Mouse (Mus musculus) urinary bladder, adult 18-20 months (tissue): Measurements from ENCODE around the gene Olfr1373.
"Not testable (repeated sequence)": the region's sequence is repeated elsewhere in the genome, so short reads cannot be mapped to it uniquely, and the experiment has no call there.

ENCODE experiments used
- DNase-seq, 2 experiments: peaks; one replicate each; pipeline ENCODE4 v3.0.0; 2022; ENCODE audit warnings: low spot score in 2 of 2, mixed read lengths in 2 of 2

The Olfr1373 gene

DNA sequence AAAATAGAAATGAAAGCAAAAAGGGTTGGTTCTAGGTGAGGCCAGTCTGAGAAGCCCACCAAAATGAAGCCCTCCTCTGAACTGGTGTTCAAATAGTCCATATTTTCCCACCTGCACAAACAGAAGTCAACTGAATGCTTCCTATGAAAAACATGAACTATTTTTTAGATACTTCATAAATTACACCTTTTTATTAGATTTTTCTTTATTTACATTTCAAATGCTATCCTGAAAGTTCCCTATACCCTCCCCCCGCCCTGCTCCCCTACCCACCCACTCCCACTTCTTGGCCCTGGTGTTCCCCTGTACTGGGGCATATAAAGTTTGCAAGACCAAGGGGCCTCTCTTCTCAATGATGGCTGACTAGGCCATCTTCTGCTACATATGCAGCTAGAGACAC, at the start of gene Olfr1373:
Gene Olfr1373 (minus strand): TSS at position 101 of the 400 bp plus-strand sequence.
- DNase-seq: not testable (repeated sequence)

DNA sequence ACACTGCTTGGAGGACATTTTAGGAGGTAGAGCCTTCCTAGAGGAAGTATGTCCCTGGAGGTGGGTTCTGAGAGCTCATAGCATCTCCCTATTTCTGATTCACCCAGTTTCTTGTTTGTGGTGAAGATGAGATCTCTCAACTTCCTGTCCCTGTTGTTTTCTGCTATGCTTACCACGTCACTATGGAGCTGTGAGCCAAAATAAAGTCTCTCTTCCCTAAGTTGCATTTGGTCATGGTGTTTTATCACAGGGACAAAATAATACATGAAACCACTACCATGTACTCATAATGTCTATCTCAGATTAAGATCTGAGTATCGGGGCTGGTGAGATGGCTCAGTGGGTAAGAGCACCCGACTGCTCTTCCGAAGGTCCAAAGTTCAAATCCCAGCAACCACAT, 35.3 kb upstream of the Olfr1373 start:
- DNase-seq: not testable (repeated sequence)

DNA sequence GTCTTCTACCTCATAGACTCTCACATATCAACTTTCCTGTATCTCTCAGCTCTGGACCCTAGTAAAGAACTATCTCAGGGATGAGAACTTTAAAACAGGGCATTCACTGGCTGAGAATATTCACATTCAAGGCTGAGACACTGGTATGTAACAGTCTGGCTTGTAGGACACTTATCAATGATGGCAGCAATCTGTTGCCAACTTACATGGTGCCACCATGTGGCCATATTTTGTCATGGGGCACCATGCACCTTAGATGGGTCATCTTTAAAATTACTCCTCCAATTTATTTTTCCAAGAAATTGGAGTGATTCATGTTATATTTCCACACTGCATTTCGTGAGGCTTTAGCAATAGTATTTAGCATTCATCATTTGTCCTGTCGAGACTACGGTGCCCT, 34.6 kb upstream of the Olfr1373 start:
- DNase-seq: not testable (repeated sequence)

- no peak for DNase-seq
These were observed 23.1 kb upstream of the Olfr1373 start for GRCm38 (mm10) chr11:52168461-52168860.

DNA sequence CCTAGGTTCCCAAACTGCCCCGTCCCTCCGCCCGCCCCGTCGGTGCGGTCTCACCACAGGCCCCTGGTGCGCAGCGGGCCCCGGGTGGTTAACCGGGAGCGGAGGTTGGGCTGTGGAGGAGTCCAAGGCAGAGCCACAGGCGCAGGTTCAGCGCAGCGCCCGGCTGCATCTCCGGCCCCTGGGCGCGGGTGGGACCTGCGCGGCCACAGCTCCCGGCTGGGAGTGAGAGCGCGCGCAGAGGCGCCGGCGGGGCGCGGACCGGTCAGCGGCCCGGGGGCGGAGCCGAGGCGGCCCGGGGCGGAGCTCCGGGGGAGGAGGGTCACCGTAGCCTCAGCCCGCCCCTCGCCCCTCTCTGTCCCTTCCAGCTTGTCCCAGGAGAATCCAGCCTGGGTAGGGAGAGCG, 22.6 kb upstream of the Olfr1373 start:
- peak in 1 of 2 experiments; percentile 27 for DNase-seq

GRCm38 (mm10) chr11:52167126-52167525, 21.8 kb upstream of the Olfr1373 start:
- peak in 1 of 2 experiments; percentile 26 for DNase-seq

DNA sequence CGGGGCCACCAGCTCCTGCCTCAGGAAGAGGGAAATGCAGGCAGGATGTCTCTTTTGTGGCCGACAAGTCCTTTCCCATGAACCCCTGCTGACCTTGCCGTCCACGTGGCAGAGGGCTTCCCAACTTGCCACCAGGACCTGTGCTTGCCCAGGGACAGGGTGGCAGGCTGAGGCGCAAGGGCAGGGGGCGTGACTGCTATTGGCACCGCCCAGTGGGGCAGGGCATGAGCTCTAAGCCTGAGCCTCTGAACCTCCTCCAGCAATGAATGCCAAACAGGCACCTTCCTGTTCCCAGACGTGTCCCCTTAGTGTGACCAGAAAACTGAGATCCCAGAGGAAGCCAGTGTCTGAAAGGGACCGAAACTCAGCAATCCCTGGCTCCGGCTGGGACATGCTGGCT, 18.6 kb upstream of the Olfr1373 start:
- no peak for DNase-seq

GRCm38 (mm10) chr11:52143675-52144074, 1.7 kb downstream of the Olfr1373 start:
- peak in 1 of 2 experiments; percentile 30 for DNase-seq

DNA sequence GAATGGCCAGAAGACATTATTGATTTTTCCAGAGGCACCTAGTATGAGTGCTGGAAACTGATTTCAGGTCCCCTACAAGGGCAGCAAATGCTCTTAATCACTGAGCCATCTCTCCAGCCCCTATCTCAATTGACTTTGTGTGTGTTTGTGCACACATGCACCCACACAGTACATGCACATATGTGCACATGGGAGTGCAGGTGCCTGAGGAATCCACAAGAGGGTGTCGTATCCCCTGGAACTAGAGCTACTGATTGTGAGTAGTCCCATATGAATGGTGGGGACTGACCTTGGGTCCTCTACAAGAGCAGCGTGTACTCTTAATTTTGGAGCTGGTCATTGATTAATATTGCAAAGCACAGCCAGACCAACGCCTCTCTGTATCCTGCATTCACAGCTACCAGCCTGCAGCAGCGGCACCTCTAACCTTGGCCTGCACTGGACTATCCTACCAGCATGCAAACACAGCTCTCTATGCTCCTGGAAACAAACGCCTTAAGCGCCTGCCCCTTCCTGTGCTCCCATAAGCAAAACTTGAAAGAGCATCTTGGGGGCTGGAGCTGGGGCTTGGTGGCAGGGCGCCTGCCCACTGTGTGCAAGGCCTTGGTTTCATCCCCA, 14.8 kb downstream of the Olfr1373 start:
- DNase-seq: no peak

- no peak for DNase-seq
These were observed 15.5 kb downstream of the Olfr1373 start for GRCm38 (mm10) chr11:52129621-52130450.

GRCm38 (mm10) chr11:52129171-52129570, 16.2 kb downstream of the Olfr1373 start:
- no peak for DNase-seq

- no peak for DNase-seq
These were observed 16.8 kb downstream of the Olfr1373 start for GRCm38 (mm10) chr11:52128316-52129061.

DNA sequence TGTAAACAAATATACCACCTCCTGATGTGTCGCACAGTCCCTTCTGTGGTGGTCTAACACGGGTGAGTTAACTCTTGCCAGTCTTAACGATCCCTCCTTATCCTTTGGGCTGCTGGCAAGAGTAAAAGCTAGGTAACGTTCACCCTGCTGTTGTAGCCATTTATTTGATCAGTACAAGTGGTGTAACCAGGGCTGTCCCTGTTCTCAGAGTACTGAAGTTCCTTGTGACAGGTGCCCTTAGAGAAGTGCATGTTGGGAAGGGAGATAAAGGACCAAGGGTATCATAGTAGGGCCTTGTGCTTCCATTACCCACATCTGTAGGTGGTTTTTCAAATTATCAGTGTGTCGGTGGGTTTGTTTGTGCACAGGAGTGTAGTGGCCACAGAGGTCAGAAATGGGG, 17.6 kb downstream of the Olfr1373 start:
- DNase-seq: no peak

GRCm38 (mm10) chr11:52127169-52127568, 18.2 kb downstream of the Olfr1373 start:
- DNase-seq: no peak

- DNase-seq: no peak
These were observed 20.9 kb downstream of the Olfr1373 start for GRCm38 (mm10) chr11:52124468-52124867.

GRCm38 (mm10) chr11:52122045-52122444, 23.3 kb downstream of the Olfr1373 start:
- no peak for DNase-seq

GRCm38 (mm10) chr11:52120415-52120814, 24.9 kb downstream of the Olfr1373 start:
- DNase-seq: not testable (repeated sequence)

DNA sequence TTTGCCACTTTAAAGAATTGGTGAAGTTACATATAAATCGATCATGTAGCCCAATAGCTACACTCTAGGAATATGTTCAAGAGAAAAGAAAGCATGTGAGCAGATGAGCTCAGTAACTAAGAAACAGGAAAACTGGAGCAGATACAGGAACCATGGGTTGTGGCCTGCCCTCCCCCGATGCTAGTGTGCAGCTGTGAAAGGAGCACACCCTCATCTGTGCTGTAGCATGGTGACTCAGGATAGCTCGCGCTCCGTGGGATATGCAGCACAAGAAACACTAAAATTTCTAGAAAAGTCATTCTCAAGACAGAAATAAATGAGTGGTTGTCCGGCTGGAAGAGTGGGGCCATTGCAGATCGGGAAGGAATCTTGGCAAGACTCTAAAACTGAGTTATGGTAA, 28.2 kb downstream of the Olfr1373 start:
- no peak for DNase-seq

- not testable (repeated sequence) for DNase-seq
These were observed 29.2 kb downstream of the Olfr1373 start for GRCm38 (mm10) chr11:52116117-52116516.

DNA sequence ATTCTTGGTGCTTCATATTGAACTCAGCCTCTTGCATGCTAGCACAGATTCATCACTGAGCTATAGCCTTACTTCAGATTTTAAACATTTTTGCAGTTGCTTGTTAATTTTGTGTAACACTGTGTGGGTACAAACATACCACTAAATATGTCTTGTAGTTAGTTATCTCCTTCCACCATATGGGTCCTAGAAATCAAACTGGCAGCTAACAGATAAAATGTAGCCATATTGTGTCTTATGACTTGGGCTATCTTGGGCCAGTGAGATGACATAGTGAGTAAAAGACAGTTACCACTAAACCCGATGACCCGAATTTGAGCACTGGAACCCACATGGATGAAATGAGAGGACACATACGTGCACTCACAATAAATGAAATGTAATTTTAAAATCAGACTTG, 29.8 kb downstream of the Olfr1373 start:
- DNase-seq: no peak

GRCm38 (mm10) chr11:52109421-52109820, 35.9 kb downstream of the Olfr1373 start:
- no peak for DNase-seq

DNA sequence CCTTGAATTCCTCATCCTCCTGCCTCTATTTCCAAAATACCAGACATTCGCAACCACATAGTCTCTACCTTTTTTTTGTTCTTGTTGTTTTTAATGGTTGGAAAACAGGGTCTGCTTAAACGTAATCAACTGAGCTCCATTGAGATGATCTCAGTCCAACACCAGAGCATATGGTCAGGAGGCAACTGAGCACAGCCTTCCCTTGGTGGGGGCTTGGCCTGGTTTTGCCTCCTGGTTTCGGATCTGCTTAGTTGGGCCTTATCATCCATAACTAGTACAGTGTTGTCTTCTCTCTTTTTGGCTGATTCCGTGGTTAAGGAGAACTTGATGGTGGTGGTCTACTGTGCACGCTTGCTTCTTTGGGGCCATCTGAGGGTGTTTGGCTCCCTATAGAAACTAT, 36.5 kb downstream of the Olfr1373 start:
- no peak for DNase-seq
